Mouse (Mus musculus) adrenal gland, adult 18-20 months (tissue): ENCODE measurements around the gene Spdye4c. TPM values are rescaled to one million over a fixed set of nuclear protein-coding genes. Genes with fewer than 3 reads are reported as not detected.

Source experiments
- DNase-seq, 2 experiments: peaks; one replicate each; pipeline ENCODE4 v3.0.0; 2021 to 2022; ENCODE audit warnings: low spot score in 2 of 2
- long read RNA-seq, 2 experiments: library from polyadenylated mRNA; stranded (forward); transcript quantifications; one replicate each; pipeline ENCODE4 v2.0.0; 2021
- total RNA-seq, 2 experiments: library from RNA; stranded (reverse); gene quantifications; 1 replicate in 1 of 2; 2 replicates in 1 of 2; pipeline ENCODE4 v1.2.3; 2021

Gene Spdye4c
- total RNA-seq = not detected
- long read RNA-seq, experiment 1 = 0 reads
- long read RNA-seq, experiment 2 = 0 reads

GRCm38 (mm10) chr2:128590909-128591308 is at the start of gene Spdye4c:
Gene Spdye4c (plus strand): TSS chr2:128591209.
- no peak for DNase-seq

- DNase-seq = no peak
These were observed 47.5 kb upstream of the Spdye4c start for GRCm38 (mm10) chr2:128543495-128543894.

GRCm38 (mm10) chr2:128544421-128545137 is 46.4 kb upstream of the Spdye4c start:
- no peak for DNase-seq

GRCm38 (mm10) chr2:128545447-128545846 is 45.6 kb upstream of the Spdye4c start:
- DNase-seq = no peak

- DNase-seq = no peak
These were observed 43.9 kb upstream of the Spdye4c start for GRCm38 (mm10) chr2:128547079-128547478.

GRCm38 (mm10) chr2:128548262-128548661 is 42.7 kb upstream of the Spdye4c start:
- DNase-seq = no peak

GRCm38 (mm10) chr2:128549561-128549960 is 41.4 kb upstream of the Spdye4c start:
- no peak for DNase-seq

- no peak for DNase-seq
These were observed 41.0 kb upstream of the Spdye4c start for GRCm38 (mm10) chr2:128549963-128550362.

GRCm38 (mm10) chr2:128552080-128552791 is 38.8 kb upstream of the Spdye4c start:
- no peak for DNase-seq

GRCm38 (mm10) chr2:128552798-128553720 is 38.0 kb upstream of the Spdye4c start:
- no peak for DNase-seq

- DNase-seq = no peak
These were observed 35.9 kb upstream of the Spdye4c start for GRCm38 (mm10) chr2:128555082-128555481.

- no peak for DNase-seq
These were observed 26.8 kb upstream of the Spdye4c start for GRCm38 (mm10) chr2:128564195-128564594.

GRCm38 (mm10) chr2:128565904-128566303 is 25.1 kb upstream of the Spdye4c start:
- no peak for DNase-seq

GRCm38 (mm10) chr2:128566304-128567147 is 24.5 kb upstream of the Spdye4c start:
- peak in 1 of 2 experiments; percentile 21 for DNase-seq

GRCm38 (mm10) chr2:128568018-128568417 is 23.0 kb upstream of the Spdye4c start:
- no peak for DNase-seq

- no peak for DNase-seq
These were observed 22.5 kb upstream of the Spdye4c start for GRCm38 (mm10) chr2:128568490-128568889.

GRCm38 (mm10) chr2:128571001-128571400 is 20.0 kb upstream of the Spdye4c start:
- no peak for DNase-seq

GRCm38 (mm10) chr2:128572726-128573624 is 18.0 kb upstream of the Spdye4c start:
- peak; percentile 81 to 86 for DNase-seq

GRCm38 (mm10) chr2:128582881-128583280 is 8.1 kb upstream of the Spdye4c start:
- no peak for DNase-seq
